Mouse (Mus musculus) midbrain, embryonic 14.5 days (tissue): ENCODE data around the gene Emc4. TPM values are rescaled to one million over a fixed set of nuclear protein-coding genes. Genes with fewer than 3 reads are reported as not detected.

Source experiments
- ATAC-seq: fragments of 200-750 bp; cut with Nextera tagmentation; 2 replicates; pipeline ENCODE4 v1.8.0; 2017; ENCODE audit warnings: moderate number of reproducible peaks, moderate library complexity; ENCODE audit not compliant: low FRiP score, low TSS enrichment
- DNase-seq: peaks from one replicate; pipeline ENCODE4 v3.0.0-alpha.2; 2015
- H3K27ac ChIP-seq: fragments of 300-500 bp; sonication (generic); replicated peaks from 2 replicates; pipeline ENCODE4 v1.5.1; 2014; ENCODE audit warnings: mild to moderate bottlenecking, low read depth, low read length, moderate library complexity
- H3K27me3 ChIP-seq: fragments of 300-500 bp; sonication (generic); 2 replicates; pipeline ENCODE4 v1.6.1; 2014; ENCODE audit warnings: low read length, control low read depth, mixed read lengths; ENCODE audit not compliant: control insufficient read depth, insufficient read depth
- H3K36me3 ChIP-seq: fragments of 300-500 bp; sonication (generic); 2 replicates; pipeline ENCODE4 v1.6.1; 2014; ENCODE audit warnings: low read length, control low read depth; ENCODE audit not compliant: control insufficient read depth, insufficient read depth
- H3K4me1 ChIP-seq: fragments of 300-500 bp; sonication (generic); 2 replicates; pipeline ENCODE4 v1.6.1; 2014; ENCODE audit warnings: mild to moderate bottlenecking, antibody characterized with exemption, low read length, control low read depth; ENCODE audit not compliant: control insufficient read depth, insufficient read depth
- H3K4me2 ChIP-seq: fragments of 300-500 bp; sonication (generic); 2 replicates; pipeline ENCODE4 v1.6.1; 2014; ENCODE audit warnings: mild to moderate bottlenecking, low read length, moderate library complexity
- H3K4me3 ChIP-seq: fragments of 300-500 bp; sonication (generic); replicated peaks from 2 replicates; pipeline ENCODE4 v1.5.1; 2014; ENCODE audit warnings: low read depth, low read length
- H3K9ac ChIP-seq: fragments of 300-500 bp; sonication (generic); replicated peaks from 2 replicates; pipeline ENCODE4 v1.6.1; 2014; ENCODE audit warnings: mild to moderate bottlenecking, low read length, moderate library complexity
- H3K9me3 ChIP-seq: fragments of 300-500 bp; sonication (generic); 2 replicates; pipeline ENCODE4 v1.6.1; 2016; ENCODE audit warnings: low read length, control low read depth, mixed read lengths; ENCODE audit not compliant: control insufficient read depth
- WGBS: fragments of 180-500 bp; shearing (Covaris S2); extraction: QIAGEN DNeasy Blood & Tissue Kit; methylation state at CpG from one replicate; pipeline ENCODE4 v1.1.7; 2014; 5-methylcytosine and 5-hydroxymethylcytosine counted together
- polyA plus RNA-seq: library from polyadenylated mRNA; unstranded; fragments of >200 nt; fragmentation: Nextera tagmentation; extraction: Ambion mirVana; gene quantifications from 2 replicates; pipeline ENCODE4 v1.2.1, GENCODE M21; 2014

Emc4 gene
- polyA plus RNA-seq, 1 experiment from 2014 or later = 147 TPM

DNA sequence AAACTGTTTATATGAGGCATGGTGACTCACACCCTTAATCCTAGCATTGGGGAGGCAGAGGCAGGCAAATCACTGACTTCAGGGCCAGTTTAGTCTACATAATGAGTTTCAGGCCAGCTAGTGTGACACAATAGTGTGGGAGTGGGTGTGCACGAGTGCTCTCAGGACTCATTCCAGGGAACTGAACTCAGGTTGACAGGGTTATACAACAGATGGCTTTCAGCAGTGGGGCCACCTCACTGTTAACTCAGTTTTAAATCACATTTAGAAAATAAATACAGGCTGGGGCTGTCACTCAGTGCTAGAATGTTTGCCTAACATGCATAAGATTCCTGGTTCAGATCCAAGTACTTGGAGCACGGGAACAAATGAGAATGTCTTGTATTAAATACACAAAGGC is 8.2 kb downstream of the Emc4 start:
- Histone ChIP-seq H3K36me3 (peaks cover 92% of the 10 kb centered on the region), H3K4me1 (no peaks in the 10 kb centered on the region), H3K4me3 (no peak overlapping the region), H3K27me3 (no peaks in the 10 kb centered on the region), H3K4me2 (no peak overlapping the region), H3K9me3 (no peaks in the 10 kb centered on the region), H3K9ac (no peak overlapping the region), H3K27ac (no peak overlapping the region)
- DNase-seq (no peak), ATAC-seq (no peak)
- WGBS = 88% methylated on average over 2 of the region's 2 CpGs

DNA sequence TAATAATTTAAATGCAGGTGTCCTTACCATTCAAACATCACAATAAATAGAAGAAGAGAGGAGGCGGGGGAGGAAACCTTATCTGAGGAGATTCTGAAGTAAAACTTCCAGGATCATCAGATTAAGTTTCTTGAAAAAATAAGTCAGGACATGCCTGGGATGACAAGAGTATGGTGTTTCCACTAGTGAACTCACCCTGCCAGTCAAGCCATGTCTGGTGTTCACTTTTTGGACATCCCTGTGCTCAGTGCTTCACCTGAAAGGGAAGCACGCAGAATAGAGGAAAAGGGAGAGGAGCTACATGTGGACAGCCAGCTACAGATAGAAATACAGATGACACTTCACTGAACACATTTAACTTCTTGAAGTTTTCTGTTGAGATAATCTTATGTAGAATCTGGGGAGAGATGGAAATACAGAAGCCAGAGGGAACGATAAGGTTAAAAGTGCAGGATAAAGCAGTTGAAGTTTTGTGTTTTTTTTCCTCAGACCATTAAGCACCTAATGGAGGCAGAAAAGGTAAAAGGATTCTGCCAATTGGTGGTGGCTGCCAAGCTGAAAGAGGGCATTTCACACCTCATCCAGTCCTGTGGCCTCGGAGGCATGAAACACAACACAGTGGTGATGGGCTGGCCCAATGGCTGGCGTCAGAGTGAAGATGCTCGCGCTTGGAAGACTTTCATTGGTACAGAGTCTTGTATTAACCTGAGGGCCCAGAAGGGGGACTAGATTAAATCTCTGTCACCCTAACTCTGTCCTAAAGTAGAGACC is 14.0 kb downstream of the Emc4 start:
- no peaks in the 10 kb centered on the region for H3K27me3 ChIP-seq
- H3K4me3 ChIP-seq = no peak overlapping the region
- DNase-seq (no peak), ATAC-seq (no peak)
- H3K9me3 ChIP-seq = no peaks in the 10 kb centered on the region
- no peak overlapping the region for H3K4me2 ChIP-seq
- no peak overlapping the region for H3K9ac ChIP-seq
- H3K4me1 ChIP-seq = no peaks in the 10 kb centered on the region
- peaks cover 81% of the 10 kb centered on the region for H3K36me3 ChIP-seq
- H3K27ac ChIP-seq = no peak overlapping the region
- 95% methylated on average over 7 of the region's 7 CpGs for whole genome bisulfite sequencing

DNA sequence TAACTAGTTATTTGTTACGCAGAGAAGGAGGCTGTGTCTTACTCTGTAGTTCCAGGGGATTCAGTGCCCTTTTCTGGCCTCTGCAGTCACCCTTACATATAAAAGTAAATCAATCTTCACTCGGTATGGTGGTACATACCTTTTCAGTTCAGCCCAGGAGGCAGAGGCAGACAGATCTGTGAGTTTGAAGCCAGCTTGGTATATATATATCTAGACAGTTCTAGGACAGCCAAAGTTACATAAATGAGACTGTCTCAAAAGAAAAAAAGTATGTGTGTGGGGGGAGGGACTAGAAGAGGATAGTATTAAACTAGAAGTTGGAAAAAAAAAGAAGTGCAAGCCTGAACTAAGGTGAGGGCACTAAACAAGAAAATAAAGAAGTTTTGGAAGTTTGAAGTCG is 19.6 kb downstream of the Emc4 start:
- DNase-seq = no peak
- Histone ChIP-seq H3K27me3 (no peaks in the 10 kb centered on the region), H3K27ac (no peak overlapping the region), H3K9ac (no peak overlapping the region), H3K4me3 (no peak overlapping the region), H3K4me1 (no peaks in the 10 kb centered on the region), H3K9me3 (no peaks in the 10 kb centered on the region), H3K4me2 (no peak overlapping the region), H3K36me3 (peaks cover 66% of the 10 kb centered on the region)
- no peak for ATAC-seq
- 95% methylated on average over 3 of the region's 3 CpGs for WGBS

DNA sequence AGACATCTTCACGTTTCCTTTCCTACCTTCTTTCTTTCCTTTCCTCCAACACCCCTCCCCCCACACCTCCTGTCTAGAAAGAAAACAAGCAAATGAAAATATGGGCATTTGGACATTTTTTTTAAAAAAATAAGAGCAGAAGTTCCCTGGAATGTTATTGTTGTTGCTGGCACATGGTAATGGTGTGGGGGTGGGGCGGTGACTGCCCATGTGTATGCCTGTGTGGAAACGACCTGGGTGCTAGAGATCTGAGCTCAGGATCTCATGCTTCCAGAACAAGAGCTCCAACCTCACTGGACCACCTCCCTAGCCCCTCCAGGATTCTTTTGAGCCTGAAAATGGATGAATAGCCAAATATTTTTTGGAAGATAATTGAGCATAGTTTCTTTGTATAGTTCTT is 26.7 kb downstream of the Emc4 start:
- H3K9ac ChIP-seq = no peak overlapping the region
- H3K4me2 ChIP-seq = no peak overlapping the region
- no peak overlapping the region for H3K27ac ChIP-seq
- 76% methylated on average over 3 of the region's 3 CpGs for WGBS
- ATAC-seq (no peak), DNase-seq (no peak)
- no peaks in the 10 kb centered on the region for H3K9me3 ChIP-seq
- H3K4me1 ChIP-seq = no peaks in the 10 kb centered on the region
- H3K4me3 ChIP-seq = no peak overlapping the region
- H3K27me3 ChIP-seq = no peaks in the 10 kb centered on the region
- H3K36me3 ChIP-seq = peaks cover 63% of the 10 kb centered on the region

DNA sequence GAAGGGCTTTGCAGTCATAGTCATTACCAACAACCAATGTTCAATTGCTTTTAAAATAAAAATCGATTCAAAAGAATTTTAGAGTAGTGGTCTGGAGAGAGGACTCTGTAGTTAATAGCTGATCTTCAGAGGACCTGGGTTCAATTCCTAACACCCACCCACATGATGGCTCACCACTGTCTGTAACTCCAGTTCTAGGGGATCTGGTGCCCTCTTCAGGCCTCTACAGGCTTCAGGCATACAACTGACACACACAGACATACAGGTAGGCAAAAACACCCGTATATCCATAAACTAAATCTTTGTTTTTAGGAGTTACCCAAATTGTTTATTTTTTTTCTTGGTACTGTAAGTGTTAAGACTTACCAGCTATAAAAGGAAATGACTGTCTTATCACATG is 28.1 kb downstream of the Emc4 start:
- H3K27ac ChIP-seq = no peak overlapping the region
- 93% methylated on average over 2 of the region's 2 CpGs for WGBS
- ATAC-seq (no peak), DNase-seq (no peak)
- H3K9me3 ChIP-seq = no peaks in the 10 kb centered on the region
- H3K27me3 ChIP-seq = no peaks in the 10 kb centered on the region
- H3K36me3 ChIP-seq = peaks cover 69% of the 10 kb centered on the region
- H3K9ac ChIP-seq = no peak overlapping the region
- H3K4me2 ChIP-seq = no peak overlapping the region
- no peaks in the 10 kb centered on the region for H3K4me1 ChIP-seq
- no peak overlapping the region for H3K4me3 ChIP-seq

DNA sequence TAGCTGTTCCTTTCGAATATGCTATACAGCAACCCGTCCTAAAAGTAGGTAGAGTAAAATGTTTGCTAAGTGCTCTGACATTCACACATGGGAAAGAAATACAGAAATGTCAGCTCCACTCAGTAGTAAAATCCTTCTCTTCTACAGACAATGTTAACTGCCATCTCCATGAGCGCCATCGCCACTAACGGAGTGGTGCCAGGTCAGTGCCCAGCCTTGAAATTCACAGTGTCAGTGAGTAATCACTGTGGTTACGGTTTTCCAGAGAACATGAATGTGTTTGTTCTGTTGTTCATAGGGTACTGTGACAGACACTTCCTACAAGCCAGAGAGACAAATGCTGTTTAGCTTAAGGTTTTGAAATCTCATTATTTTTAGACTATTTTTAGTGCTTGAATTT is 30.6 kb downstream of the Emc4 start:
- H3K4me2 ChIP-seq = no peak overlapping the region
- H3K36me3 ChIP-seq = peaks cover 60% of the 10 kb centered on the region
- DNase-seq (no peak), ATAC-seq (no peak)
- 96% methylated on average over 6 of the region's 6 CpGs for WGBS
- H3K9ac ChIP-seq = no peak overlapping the region
- no peak overlapping the region for H3K4me3 ChIP-seq
- no peaks in the 10 kb centered on the region for H3K27me3 ChIP-seq
- H3K4me1 ChIP-seq = no peaks in the 10 kb centered on the region
- no peaks in the 10 kb centered on the region for H3K9me3 ChIP-seq
- H3K27ac ChIP-seq = no peak overlapping the region

DNA sequence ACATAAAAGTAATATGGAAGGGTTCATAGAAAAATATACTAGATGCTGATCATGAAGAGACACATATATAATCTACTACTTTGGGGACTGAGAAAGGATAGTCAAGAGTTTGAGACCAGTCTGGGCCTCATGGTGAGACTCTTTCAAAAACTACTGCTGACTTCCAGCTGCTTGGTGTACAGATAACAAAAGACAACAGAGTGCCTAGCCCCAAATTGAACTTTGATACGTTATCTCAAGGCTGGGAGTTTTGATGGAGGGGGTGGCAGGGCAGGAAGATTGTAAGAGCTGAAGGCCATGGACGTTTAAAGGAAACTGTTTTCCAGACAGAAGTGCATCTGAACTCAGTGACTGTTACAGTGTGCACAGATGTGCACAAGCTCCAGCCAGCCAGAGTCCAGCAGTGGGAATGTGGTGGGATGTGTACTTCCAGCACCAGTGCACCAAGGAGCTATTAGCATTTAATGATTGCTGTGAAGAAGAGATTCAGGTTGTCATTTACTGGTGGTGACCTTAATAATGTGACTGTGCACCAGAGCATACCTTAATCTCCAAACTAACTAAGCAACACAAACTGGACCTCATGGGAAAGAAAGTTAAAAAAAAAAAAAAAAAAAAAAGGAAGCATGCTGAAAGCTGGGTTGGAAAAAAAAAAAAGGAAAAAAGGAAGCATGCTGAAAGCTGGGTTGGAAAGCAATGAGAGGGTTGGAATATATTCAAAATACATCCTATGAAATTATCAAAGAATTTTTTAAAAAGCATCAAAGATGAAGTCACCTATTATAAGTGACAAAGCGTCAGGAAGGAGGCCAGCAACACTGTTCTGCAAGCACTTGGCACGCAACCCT is 35.6 kb downstream of the Emc4 start:
- DNase-seq (no peak), ATAC-seq (no peak)
- WGBS = 85% methylated on average over 4 of the region's 4 CpGs
- Histone ChIP-seq H3K36me3 (peaks cover 24% of the 10 kb centered on the region), H3K9ac (no peak overlapping the region), H3K9me3 (no peaks in the 10 kb centered on the region), H3K27me3 (no peaks in the 10 kb centered on the region), H3K4me2 (no peak overlapping the region), H3K27ac (no peak overlapping the region), H3K4me3 (no peak overlapping the region), H3K4me1 (no peaks in the 10 kb centered on the region)

DNA sequence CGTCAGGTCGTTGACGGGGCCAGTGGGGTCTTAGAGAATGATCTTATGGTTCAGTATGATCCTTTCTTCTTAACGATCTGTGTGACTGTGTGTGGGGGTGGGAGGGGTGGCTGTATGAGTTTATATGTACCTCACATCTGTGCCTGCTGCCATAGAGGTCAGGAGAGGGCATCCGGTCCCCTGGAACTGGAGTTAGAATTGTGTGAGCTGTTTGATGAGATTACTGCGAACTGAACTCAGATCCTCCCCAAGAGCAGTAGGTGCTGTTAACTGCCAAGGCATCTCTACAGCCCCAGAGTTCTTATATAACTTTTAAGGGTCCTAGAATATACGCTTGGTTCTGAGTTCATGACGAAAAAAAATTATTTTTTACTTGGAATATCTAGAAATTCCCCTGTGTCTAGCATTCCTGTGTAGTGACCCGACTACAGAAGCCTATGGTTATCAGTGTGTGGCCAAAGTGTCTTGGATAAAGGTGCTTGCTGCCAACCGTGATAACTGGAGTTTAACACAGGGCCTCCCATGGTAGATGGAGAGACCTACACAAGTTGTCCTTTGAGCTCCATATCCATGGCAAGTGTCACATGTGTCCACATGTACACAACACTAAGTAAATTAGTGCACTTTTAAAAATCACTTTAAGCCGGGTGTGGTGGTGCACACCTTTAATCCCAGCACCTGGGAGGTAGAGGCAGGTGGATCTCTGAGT is 39.6 kb downstream of the Emc4 start:
- Histone ChIP-seq H3K27me3 (no peaks in the 10 kb centered on the region), H3K27ac (no peak overlapping the region), H3K9me3 (no peaks in the 10 kb centered on the region), H3K36me3 (no peaks in the 10 kb centered on the region), H3K4me1 (no peaks in the 10 kb centered on the region), H3K9ac (no peak overlapping the region), H3K4me2 (no peak overlapping the region), H3K4me3 (no peak overlapping the region)
- DNase-seq (no peak), ATAC-seq (no peak)
- WGBS = 91% methylated on average over 11 of the region's 11 CpGs
